Mouse (Mus musculus) CH12.LX (cell line): ENCODE results near the gene Pde11a. TPM values are rescaled to one million over a fixed set of nuclear protein-coding genes. Genes with fewer than 3 reads are reported as not detected.

Experiments
- DNase-seq: peaks from one replicate; pipeline ENCODE4 v3.0.0-alpha.2; 2013; ENCODE audit errors: extremely low read depth
- H3K27ac ChIP-seq: 2 replicates; pipeline ENCODE4 v1.5.1; 2012; ENCODE audit warnings: low read depth, mild to moderate bottlenecking, control low read depth, moderate library complexity; ENCODE audit not compliant: insufficient read depth
- H3K27me3 ChIP-seq: replicated peaks from 2 replicates; pipeline ENCODE3; 2012; ENCODE audit warnings: inconsistent platforms
- H3K36me3 ChIP-seq, 2 experiments: replicated peaks in 1 of 2; 2 replicates each; pipeline versions ENCODE3 to v1.6.1; 2012; ENCODE audit warnings: inconsistent platforms in 1 of 2, low read length in 1 of 2, mild to moderate bottlenecking in 1 of 2, mixed read lengths in 1 of 2, moderate library complexity in 1 of 2; ENCODE audit not compliant: control insufficient read depth in 1 of 2, insufficient read depth in 1 of 2
- H3K4me1 ChIP-seq, 2 experiments: 2 replicates each; pipeline ENCODE4 v1.6.1; 2012; ENCODE audit warnings: inconsistent platforms in 1 of 2, moderate library complexity in 1 of 2; ENCODE audit not compliant: insufficient read depth in 2 of 2, control insufficient read depth in 1 of 2
- H3K4me2 ChIP-seq: 2 replicates; pipeline ENCODE4 v1.6.1; 2012; ENCODE audit warnings: low read depth, mild to moderate bottlenecking, control low read depth; ENCODE audit not compliant: poor library complexity, insufficient read depth, severe bottlenecking
- H3K4me3 ChIP-seq, 3 experiments: fragments of 150-350 bp in 1 of 3; sonication (generic) in 1 of 3; replicated peaks in 1 of 3; 2 replicates each; pipeline versions ENCODE3 to v1.5.1; 2011 to 2012; ENCODE audit warnings: low read depth in 2 of 3, low read length in 2 of 3, mild to moderate bottlenecking in 2 of 3, moderate library complexity in 2 of 3, control low read depth in 1 of 3, improper control_type of control experiment in 1 of 3, inconsistent platforms in 1 of 3, mixed read lengths in 1 of 3; ENCODE audit not compliant: poor library complexity in 1 of 3
- H3K79me2 ChIP-seq: replicated peaks from 2 replicates; pipeline ENCODE4 v1.6.1; 2012; ENCODE audit warnings: mild to moderate bottlenecking, moderate library complexity; ENCODE audit not compliant: control insufficient read depth, poor library complexity, insufficient read depth, severe bottlenecking; ENCODE audit errors: extremely low read depth
- H3K9ac ChIP-seq: 2 replicates; pipeline ENCODE4 v1.6.1; 2012; ENCODE audit warnings: low read depth, mild to moderate bottlenecking, control low read depth, moderate library complexity; ENCODE audit not compliant: insufficient read depth
- H3K9me3 ChIP-seq: replicated peaks from 2 replicates; pipeline ENCODE3; 2012; ENCODE audit warnings: low read length, inconsistent platforms, mixed read lengths
- BHLHE40 ChIP-seq: IDR thresholded peaks from 2 replicates; pipeline ENCODE4 v1.6.1; 2011; ENCODE audit warnings: mild to moderate bottlenecking, low read depth, low read length, improper control_type of control experiment
- CHD1 ChIP-seq: IDR thresholded peaks from 2 replicates; pipeline ENCODE4 v1.6.1; 2012; ENCODE audit warnings: low read depth, low read length, improper control_type of control experiment, inconsistent platforms
- CHD2 ChIP-seq: IDR thresholded peaks from 2 replicates; pipeline ENCODE4 v1.6.1; 2011; ENCODE audit warnings: low read length, improper control_type of control experiment
- CTCF ChIP-seq, 2 experiments: IDR thresholded peaks in 1 of 2; conservative IDR thresholded peaks in 1 of 2; 2 replicates each; pipeline ENCODE4 v1.5.1; 2011 to 2012; ENCODE audit warnings: low read depth in 2 of 2, low read length in 2 of 2, improper control_type of control experiment in 1 of 2, inconsistent platforms in 1 of 2, mild to moderate bottlenecking in 1 of 2, moderate library complexity in 1 of 2
- HCFC1 ChIP-seq: IDR thresholded peaks from 2 replicates; pipeline ENCODE4 v1.6.1; 2012; ENCODE audit warnings: low read depth, mild to moderate bottlenecking, inconsistent platforms, low read length, improper control_type of control experiment
- IRF4 ChIP-seq: IDR thresholded peaks from 2 replicates; pipeline ENCODE4 v1.6.1; 2014; ENCODE audit warnings: low read depth, mild to moderate bottlenecking, inconsistent platforms, low read length, improper control_type of control experiment
- MAX ChIP-seq: IDR thresholded peaks from 2 replicates; pipeline ENCODE4 v1.6.1; 2011; ENCODE audit warnings: low read length, improper control_type of control experiment
- MAZ ChIP-seq: IDR thresholded peaks from 2 replicates; pipeline ENCODE4 v1.6.1; 2012; ENCODE audit warnings: low read depth, mild to moderate bottlenecking, inconsistent platforms, low read length, improper control_type of control experiment, moderate library complexity
- MEF2A ChIP-seq: IDR thresholded peaks from 2 replicates; pipeline ENCODE4 v1.6.1; 2014; ENCODE audit warnings: low read depth, mild to moderate bottlenecking, inconsistent platforms, low read length, improper control_type of control experiment, borderline replicate concordance
- MXI1 ChIP-seq: IDR thresholded peaks from 2 replicates; pipeline ENCODE4 v1.6.1; 2011; ENCODE audit warnings: mild to moderate bottlenecking, low read depth, low read length, improper control_type of control experiment
- PAX5 ChIP-seq: IDR thresholded peaks from 2 replicates; pipeline ENCODE4 v1.6.1; 2012; ENCODE audit warnings: low read length, inconsistent platforms, mixed read lengths
- POLR2A ChIP-seq: IDR thresholded peaks from 2 replicates; pipeline ENCODE4 v1.6.1; 2011; ENCODE audit warnings: low read depth, mild to moderate bottlenecking, improper control_type of control experiment, low read length
- POLR2AphosphoS2 ChIP-seq: IDR thresholded peaks from 2 replicates; pipeline ENCODE4 v1.6.1; 2011; ENCODE audit warnings: low read depth, low read length, improper control_type of control experiment
- RAD21 ChIP-seq: IDR thresholded peaks from 2 replicates; pipeline ENCODE4 v1.6.1; 2011; ENCODE audit warnings: low read depth, mild to moderate bottlenecking, low read length, improper control_type of control experiment, moderate library complexity
- TCF12 ChIP-seq: IDR thresholded peaks from 2 replicates; pipeline ENCODE4 v1.6.1; 2014; ENCODE audit warnings: low read depth, mild to moderate bottlenecking, inconsistent platforms, low read length, improper control_type of control experiment
- UBTF ChIP-seq: IDR thresholded peaks from 2 replicates; pipeline ENCODE4 v1.6.1; 2012; ENCODE audit warnings: low read depth, mild to moderate bottlenecking, inconsistent platforms, low read length, improper control_type of control experiment, moderate library complexity
- ZKSCAN1 ChIP-seq: IDR thresholded peaks from 2 replicates; pipeline ENCODE4 v1.6.1; 2012; ENCODE audit warnings: low read depth, inconsistent platforms, low read length, improper control_type of control experiment, borderline replicate concordance
- dilution Hi-C: fragments of 300-500 bp; cut with MboI; formaldehyde crosslinking; loops from 2 replicates; pipeline ENCODE4 v1.14.3; 2020; ENCODE audit warnings: low sequenced_read_pairs; ENCODE audit not compliant: extremely low pct_unique_long_range_greater_than_20kb, extremely low pct_ligation_motif_present
- in situ Hi-C: fragments of 300-500 bp; cut with MboI; formaldehyde crosslinking; loops from 3 replicates; pipeline ENCODE4 v1.14.3; 2019; ENCODE audit warnings: low sequenced_read_pairs, low pct_ligation_motif_present, low pct_unique_long_range_greater_than_20kb, mixed read lengths
- polyA plus RNA-seq: library from polyadenylated mRNA; unstranded; fragments of >175 nt; gene quantifications from 2 replicates; pipeline ENCODE4 v1.2.1, GENCODE M21; 2012; ENCODE audit warnings: low read depth; ENCODE audit not compliant: insufficient read length
- total RNA-seq, 2 experiments: library from RNA; depleted of rRNA; stranded (reverse); fragments of 300-350 nt in 1 of 2; fragments of >200 nt in 1 of 2; gene quantifications; 2 replicates each; pipeline ENCODE4 v1.2.3; 2012 to 2014

Pde11a gene
- total and polyA plus RNA-seq, 3 experiments: 0.14 to 0.38 (median 0.21) TPM

- Histone ChIP-seq H3K9me3 (no peaks in the 10 kb centered on the region), H3K27ac (no peak overlapping the region), H3K79me2 (no peaks in the 10 kb centered on the region), H3K4me1 (no peaks in the 10 kb centered on the region), H3K36me3 (no peaks in the 10 kb centered on the region), H3K4me3 (no peak overlapping the region), H3K27me3 (no peaks in the 10 kb centered on the region), H3K4me2 (no peak overlapping the region), H3K9ac (no peak overlapping the region)
- in situ Hi-C loops: no loop called here
- TF ChIP-seq TCF12 (no peak), RAD21 (no peak), CHD2 (no peak)
- no peak for DNase-seq
- dilution Hi-C loops: no loop called here
Observed at GRCm38 (mm10) chr2:76330081-76330480, 8.5 kb downstream of the Pde11a start.

GRCm38 (mm10) chr2:76326161-76326560 lies 12.4 kb downstream of the Pde11a start:
- Histone ChIP-seq H3K9me3 (no peaks in the 10 kb centered on the region), H3K27ac (no peak overlapping the region), H3K79me2 (no peaks in the 10 kb centered on the region), H3K4me1 (no peaks in the 10 kb centered on the region), H3K9ac (no peak overlapping the region), H3K4me3 (no peak overlapping the region), H3K36me3 (no peaks in the 10 kb centered on the region), H3K27me3 (no peaks in the 10 kb centered on the region), H3K4me2 (no peak overlapping the region)
- in situ Hi-C loops (no loop called here), dilution Hi-C loops (no loop called here)
- DNase-seq: no peak
- no peak for TF ChIP-seq HCFC1
- TF ChIP-seq CHD1: no peak

GRCm38 (mm10) chr2:76324463-76324862 lies 14.1 kb downstream of the Pde11a start:
- TF ChIP-seq UBTF (no peak), HCFC1 (no peak), MAX (no peak), MEF2A (no peak), CHD1 (no peak), MAZ (no peak), MXI1 (no peak), ZKSCAN1 (no peak), POLR2AphosphoS2 (no peak), BHLHE40 (no peak), IRF4 (no peak), PAX5 (no peak), CTCF (conservative IDR thresholded peaks at IDR 0.05 in 1 of 2, IDR thresholded peaks at IDR 0.05 in 1 of 2; ENCODE audit: low read depth in 2 of 2, low read length in 2 of 2) (no peak), POLR2A (no peak)
- TF ChIP-seq, all 38 proteins: peak for 0
- H3K79me2 ChIP-seq: no peaks in the 10 kb centered on the region
- dilution Hi-C loops: no loop called here
- H3K4me1 ChIP-seq: no peaks in the 10 kb centered on the region
- DNase-seq: no peak
- H3K4me2 ChIP-seq: no peak overlapping the region
- H3K9me3 ChIP-seq: no peaks in the 10 kb centered on the region
- H3K4me3 ChIP-seq: no peak overlapping the region
- H3K36me3 ChIP-seq: no peaks in the 10 kb centered on the region
- H3K9ac ChIP-seq: no peak overlapping the region
- H3K27me3 ChIP-seq: no peaks in the 10 kb centered on the region
- in situ Hi-C loops: no loop called here
- H3K27ac ChIP-seq: no peak overlapping the region
